Mouse (Mus musculus) spleen, adult 10 weeks (tissue): ENCODE data around the gene Serhl. TPM values are rescaled to one million over a fixed set of nuclear protein-coding genes. Genes with fewer than 3 reads are reported as not detected.

Experiments
- polyA plus RNA-seq: library from polyadenylated mRNA; stranded (reverse); fragments of 350-450 nt; fragmentation: Illumina TruSeq; extraction: RNeasy Lipid Tissue Mini Kit (QIAGEN cat#74804); gene quantifications from one replicate; pipeline ENCODE4 v1.2.3, GENCODE M21; 2015; ENCODE audit warnings: low replicate concordance; ENCODE audit not compliant: insufficient read depth

Serhl gene
- polyA plus RNA-seq: 27.2 TPM

GRCm38 (mm10) chr15:83089429-83089605 is at the start of gene Serhl:
Gene Serhl (plus strand): TSS chr15:83089506.

GRCm38 (mm10) chr15:83122566-83123145 is 33.4 kb downstream of the Serhl start, which contains the start of gene Rrp7a:
Gene Rrp7a (minus strand): TSS chr15:83122801.

GRCm38 (mm10) chr15:83149196-83150072 is 60.1 kb downstream of the Serhl start, which contains the start of gene Poldip3:
Gene Poldip3 (minus strand): TSS chr15:83149384.

Other genes with a start within 250 kb of the Serhl start
- 42.0 TPM for gene Tcf20, start 101.6 kb upstream of the Serhl start, polyA plus RNA-seq
- 40.5 TPM for gene Nfam1, start 56.2 kb upstream of the Serhl start, polyA plus RNA-seq
- gene Rrp7a, start 33.3 kb downstream of the Serhl start, polyA plus RNA-seq: 16.8 TPM
- gene Poldip3, start 59.9 kb downstream of the Serhl start, polyA plus RNA-seq: 77.3 TPM
- gene Cyb5r3, start 83.1 kb downstream of the Serhl start, polyA plus RNA-seq: 43.1 TPM
- 13.7 TPM for gene A4galt, start 162.3 kb downstream of the Serhl start, polyA plus RNA-seq